Mouse (Mus musculus) kidney, adult 18-20 months (tissue): ENCODE measurements around the gene Telo2.
A peak's percentile ranks its signal among the peaks of the same experiment; 100 is the strongest.

Experiments
- DNase-seq: peaks from one replicate; pipeline ENCODE4 v3.0.0; 2021

Gene Telo2

DNA sequence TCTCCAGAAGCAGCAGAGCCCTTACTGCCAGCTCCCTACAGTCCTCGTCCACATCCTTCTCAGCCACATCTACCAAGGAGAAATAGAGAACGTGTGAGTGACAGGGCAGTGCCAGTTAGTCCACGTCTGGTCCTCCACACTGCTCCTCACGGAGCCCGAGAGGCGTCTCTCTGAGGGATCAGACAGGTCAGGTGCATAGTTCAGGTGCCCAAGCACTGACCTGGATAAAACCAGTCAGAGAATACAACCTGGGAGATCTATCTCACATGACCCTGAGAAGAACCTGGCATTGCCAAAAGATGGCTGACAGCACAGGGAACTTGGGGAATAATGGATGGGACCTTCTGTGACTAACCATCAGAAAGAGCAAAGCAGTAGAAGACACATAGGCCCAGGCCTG lies 15.7 kb downstream of the Telo2 start:
- DNase-seq: no peak

DNA sequence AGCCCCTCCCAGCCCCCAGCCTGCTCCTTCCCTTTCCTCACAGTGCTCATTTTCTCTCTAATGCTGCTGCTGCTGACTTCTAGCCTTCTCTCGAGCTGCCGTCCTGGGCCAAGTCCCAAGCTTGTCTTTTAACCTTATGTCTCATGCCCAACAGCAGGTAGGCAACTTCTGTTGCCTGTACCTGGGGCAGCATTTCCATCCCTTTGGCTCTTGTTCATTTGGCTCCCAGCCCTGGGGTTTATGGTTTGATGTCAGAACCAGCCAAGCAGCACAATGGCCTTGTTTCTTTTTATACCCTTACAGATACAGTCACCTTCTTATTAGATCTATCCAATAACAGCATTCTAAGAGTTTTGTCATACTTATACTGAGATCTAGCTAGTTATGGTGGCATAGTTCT lies 19.5 kb downstream of the Telo2 start:
- peak; percentile 70 for DNase-seq

DNA sequence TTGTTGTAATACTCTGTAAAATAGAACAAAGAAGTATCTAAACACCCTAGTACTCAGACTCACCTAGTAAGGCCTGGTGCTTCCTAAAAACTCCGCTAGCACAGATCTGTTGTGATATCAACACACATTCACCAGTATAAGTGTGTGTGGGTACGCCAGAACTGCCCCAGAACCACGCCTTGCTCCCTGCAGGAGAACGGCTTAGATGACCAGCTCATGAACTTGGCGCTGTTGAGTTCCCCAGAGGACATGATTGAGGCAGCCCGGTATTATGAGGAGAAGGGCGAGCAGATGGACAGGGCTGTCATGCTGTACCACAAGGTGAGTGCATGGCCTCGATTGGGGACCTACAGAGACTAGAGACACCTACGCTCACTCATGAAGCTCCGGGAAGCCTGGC lies 25.3 kb downstream of the Telo2 start:
- no peak for DNase-seq

DNA sequence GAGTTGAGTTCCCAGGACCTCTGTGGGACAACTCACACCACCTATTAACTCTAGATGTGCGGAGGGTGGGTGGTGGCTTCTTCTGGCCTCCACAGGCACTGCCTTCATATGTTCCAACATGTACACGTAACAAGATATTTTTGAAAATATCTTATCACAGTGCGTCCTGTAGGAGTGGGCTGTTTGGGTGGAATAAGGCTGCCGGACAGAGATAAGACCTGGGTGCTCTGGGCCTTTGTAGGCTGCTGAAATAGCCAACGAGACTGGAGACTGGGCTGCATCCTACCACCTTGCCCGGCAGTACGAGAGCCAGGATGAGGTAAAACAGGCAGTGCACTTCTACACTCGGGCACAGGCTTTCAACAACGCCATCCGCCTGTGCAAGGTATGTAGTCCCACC lies 26.6 kb downstream of the Telo2 start:
- no peak for DNase-seq

DNA sequence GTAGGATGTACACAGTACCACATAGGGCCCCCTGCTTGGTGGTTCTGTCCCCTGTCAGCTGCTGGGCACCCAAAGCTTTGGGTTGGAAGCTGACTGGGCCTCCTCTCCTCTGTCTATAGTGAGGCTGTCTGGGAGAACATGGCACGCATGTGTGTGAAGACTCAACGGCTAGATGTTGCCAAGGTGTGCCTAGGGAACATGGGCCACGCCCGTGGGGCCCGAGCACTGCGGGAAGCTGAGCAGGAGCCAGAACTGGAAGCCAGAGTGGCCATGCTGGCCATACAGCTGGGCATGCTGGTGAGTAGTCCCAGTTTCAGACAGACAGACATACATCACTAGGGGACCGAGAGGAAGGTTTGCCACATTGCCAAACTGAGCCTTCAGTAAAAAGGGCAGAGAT lies 29.0 kb downstream of the Telo2 start:
- no peak for DNase-seq

- no peak for DNase-seq
These were observed 30.9 kb downstream of the Telo2 start for GRCm38 (mm10) chr17:25084835-25085385.

GRCm38 (mm10) chr17:25083444-25083931 lies 32.3 kb downstream of the Telo2 start, which contains the start of gene Tmem204:
Tmem204 (minus strand) TSS chr17:25083591.
- peak; percentile 62 for DNase-seq

DNA sequence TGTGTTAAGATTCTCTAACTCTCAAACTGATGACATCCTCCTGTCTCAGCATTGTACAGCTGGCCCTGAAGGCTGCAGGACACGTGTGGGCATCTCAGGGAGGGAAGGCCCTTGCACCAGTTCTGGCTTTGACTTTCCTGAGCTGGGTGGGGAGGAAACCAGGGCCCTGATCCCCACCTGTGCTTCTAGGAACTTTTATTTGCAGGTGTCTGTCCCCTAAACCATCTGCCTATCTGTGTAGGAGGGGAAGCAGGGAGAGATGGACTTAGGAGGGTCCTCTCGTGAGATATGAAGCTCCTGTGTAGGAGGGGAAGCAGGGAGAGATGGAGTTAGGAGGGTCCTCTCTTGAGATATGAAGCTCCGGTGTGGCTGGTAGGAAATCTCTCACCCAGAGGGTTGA lies 32.9 kb downstream of the Telo2 start:
- no peak for DNase-seq

DNA sequence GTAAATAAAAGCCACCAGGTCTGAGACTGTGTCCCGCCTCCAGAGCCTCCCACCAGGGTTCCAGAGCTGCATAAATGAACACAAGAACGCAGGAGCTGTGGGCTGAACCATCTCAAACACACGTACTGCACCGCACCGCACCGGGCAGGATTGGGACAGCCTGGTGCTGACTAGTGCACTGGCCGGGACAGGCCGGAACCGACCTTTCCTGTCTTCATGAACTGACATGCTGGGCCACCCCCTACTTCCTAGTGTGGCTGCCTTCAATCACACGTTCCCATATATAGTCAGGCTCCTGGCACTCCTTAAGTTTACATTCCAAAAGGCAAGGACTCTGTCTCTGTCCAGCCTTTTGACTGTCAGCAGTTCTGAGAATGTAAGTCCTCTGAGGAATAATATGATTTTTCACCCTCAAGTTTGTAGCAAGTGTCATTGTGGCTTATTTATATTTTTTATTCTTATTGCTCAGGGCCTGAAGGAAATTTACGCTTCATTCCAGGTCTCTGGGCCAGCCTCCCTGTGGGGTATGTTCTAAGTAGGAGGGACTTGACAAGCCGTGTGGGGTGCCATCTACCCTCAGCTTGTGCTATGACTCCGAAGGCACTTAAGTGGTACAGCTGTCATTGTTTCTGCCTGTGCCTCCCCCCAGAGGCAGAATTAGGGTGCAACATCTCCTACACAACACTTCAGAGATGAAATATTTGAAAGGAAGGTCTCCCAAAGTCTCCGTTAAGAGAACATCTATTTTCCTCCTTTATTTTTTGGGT lies 33.5 kb downstream of the Telo2 start:
- peak; percentile 49 for DNase-seq

DNA sequence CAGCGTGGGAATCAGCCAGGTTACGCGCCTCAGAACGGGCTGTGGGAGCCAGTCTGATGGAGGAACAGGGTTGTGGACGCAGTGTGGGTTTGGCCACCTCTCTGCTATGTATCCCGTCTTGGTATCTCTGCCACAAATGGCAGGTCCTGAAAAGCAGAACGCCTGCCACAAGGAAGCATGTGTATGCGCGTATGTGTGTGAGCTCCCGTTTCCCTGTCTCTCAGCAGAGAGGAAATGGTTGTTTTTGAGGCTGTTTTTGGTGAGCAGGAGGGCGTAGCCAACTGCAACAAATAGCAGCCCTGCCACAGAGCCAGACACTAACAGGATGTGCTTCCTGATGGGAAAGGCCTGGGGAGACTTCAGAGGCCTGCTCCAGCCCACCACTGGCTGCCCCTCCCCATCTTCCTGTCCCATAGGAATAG lies 34.8 kb downstream of the Telo2 start:
- DNase-seq: peak; percentile 74

DNA sequence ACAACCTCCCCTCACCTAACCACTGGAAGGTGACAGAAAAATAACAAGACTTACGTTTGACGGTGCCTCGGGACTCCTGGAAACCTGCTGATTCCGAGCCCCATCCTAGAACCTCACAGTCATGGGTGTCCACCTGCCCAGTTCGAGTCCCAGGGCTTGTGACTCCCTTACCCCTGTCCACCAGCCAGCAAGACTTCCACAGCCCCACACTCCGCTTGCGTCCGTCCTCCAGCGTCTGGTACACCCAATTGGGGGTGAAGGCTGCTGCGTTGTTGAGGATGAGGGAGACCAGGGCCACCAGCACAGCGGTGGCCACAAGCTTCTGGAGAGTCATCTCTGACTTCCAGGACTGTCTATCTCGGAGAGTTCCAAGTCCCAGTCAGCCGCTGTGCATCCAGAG lies 35.6 kb downstream of the Telo2 start:
- no peak for DNase-seq

- peak; percentile 79 for DNase-seq
These were observed 37.9 kb downstream of the Telo2 start for GRCm38 (mm10) chr17:25077771-25078372.

GRCm38 (mm10) chr17:25076906-25077305 lies 38.9 kb downstream of the Telo2 start:
- no peak for DNase-seq

DNA sequence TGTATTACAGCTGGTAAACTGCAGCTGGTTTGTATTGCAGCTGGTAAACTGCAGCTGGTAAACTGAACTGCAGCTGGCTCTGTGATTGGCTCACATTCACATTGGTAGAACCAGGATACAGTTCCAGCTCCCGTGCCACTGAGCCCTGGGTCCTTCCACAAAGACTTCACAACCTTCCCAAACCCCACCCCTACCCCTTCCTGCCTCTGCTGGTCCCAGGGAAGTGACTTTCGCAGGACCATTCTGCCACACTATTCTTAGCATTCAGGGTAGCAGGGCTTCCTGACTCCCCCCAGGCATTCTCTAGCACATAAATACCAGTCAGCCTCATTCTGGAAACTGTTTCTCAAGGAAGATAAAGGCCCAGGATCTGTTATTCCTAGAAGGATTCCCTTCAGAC lies 47.1 kb downstream of the Telo2 start:
- no peak for DNase-seq

DNA sequence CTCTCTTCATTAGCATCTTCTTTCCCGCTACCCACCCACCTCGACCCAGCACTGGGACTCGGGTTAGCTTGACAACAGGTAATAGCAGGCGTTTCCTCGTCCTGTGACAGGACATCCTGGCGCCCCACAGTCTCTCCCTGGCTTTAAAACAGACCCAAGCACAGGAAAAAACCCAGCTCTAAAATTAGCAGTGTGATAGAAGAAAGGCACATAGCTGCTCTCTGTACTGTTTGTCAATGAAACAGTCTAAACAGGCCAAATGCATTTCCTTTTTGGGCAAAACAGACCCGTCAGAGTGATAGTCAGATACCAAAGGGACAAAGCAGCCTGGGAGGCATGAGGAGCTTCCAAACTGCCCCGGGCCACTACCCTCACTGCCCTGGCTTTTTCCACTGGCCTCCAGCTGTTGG lies 48.3 kb downstream of the Telo2 start:
- peak; percentile 57 for DNase-seq

DNA sequence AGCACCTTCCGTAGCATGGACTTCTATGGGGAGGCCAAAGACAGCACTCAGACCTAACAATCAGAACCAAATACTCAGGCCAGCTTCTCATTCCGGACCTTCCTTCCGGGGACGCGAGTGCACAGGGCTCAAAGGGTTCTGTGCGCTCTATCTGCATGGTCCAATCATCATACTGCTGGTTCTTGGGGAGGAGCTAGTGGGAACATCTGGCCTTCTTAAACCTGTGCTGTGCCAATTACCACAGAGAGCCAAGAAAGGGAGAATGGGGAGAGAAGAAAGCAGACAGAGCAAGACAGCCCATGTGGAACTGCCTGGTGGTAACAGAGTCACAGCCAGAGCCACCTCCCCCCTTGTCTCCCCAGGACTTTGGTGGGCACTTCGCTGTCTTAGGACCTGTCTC lies 49.2 kb downstream of the Telo2 start:
- DNase-seq: no peak

- no peak for DNase-seq
These were observed 50.6 kb downstream of the Telo2 start for GRCm38 (mm10) chr17:25065189-25065588.

DNA sequence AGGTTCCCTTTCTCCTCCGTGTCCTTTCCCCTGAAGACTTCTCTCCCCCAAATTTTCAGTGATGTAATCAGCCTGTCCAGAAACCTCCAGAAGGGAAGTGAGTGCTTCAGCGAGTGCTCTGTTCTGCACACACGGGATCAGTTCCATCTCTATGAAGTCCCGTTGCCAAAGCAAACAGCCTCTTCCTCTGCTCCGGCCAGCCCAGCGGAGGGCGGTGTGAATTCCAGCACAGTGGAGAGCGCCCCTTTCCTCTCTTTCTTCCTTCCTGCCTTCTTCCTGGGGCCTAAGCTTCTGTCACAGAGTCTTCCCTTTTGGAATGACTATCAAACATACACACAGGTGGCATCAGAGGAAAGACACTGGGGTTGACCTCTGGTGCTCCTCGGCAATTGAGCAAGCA lies 51.4 kb downstream of the Telo2 start:
- DNase-seq: peak; percentile 66

DNA sequence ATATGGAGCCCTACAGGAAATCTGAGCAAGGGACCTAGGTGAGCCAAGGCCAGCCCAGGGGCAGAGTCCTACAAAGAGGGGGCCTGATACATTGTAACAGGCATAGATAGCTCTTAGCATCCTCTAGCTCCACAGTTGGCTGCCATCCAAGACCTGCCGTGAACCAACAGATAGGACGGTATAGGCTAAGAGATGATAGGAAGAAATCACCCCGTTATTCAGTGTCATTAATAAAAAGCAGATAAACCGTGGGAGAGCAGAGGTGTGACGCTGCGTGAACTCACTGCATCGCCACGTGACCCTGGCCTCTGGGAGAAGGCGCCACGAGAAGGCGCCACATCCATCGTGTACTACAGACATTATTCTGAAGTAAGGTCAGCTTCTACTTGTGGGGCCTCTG lies 51.9 kb downstream of the Telo2 start:
- DNase-seq: no peak

GRCm38 (mm10) chr17:25063261-25063660 lies 52.5 kb downstream of the Telo2 start:
- no peak for DNase-seq

DNA sequence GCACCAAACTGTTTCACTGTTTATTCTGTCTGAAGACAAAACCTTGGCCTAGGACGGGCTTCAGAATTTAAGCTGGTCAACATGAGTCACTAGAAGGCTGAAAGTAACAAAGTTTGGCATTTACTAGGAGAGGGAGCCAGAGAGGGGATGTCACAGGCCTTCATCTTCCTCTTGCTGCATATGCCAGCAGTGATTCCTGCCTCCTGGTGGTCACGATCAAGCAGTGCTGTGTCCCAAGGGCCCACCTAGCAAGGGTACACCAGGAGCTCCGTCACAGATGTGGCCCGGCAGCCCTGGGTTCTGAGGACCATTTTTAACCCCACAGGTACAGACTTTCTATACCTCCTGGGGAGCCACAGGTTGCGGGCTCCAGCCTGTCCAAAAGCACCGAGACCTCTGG lies 58.7 kb downstream of the Telo2 start:
- DNase-seq: no peak

- DNase-seq: no peak
These were observed 62.5 kb downstream of the Telo2 start for GRCm38 (mm10) chr17:25053274-25053673.
